Mouse (Mus musculus) R1 (cell line): Measurements from ENCODE around the gene Gm35315.

Experiments
- DNase-seq: peaks from one replicate; pipeline ENCODE4 v3.0.0-alpha.2; 2018; ENCODE audit warnings: low read depth, low spot score

Gm35315 gene

DNA sequence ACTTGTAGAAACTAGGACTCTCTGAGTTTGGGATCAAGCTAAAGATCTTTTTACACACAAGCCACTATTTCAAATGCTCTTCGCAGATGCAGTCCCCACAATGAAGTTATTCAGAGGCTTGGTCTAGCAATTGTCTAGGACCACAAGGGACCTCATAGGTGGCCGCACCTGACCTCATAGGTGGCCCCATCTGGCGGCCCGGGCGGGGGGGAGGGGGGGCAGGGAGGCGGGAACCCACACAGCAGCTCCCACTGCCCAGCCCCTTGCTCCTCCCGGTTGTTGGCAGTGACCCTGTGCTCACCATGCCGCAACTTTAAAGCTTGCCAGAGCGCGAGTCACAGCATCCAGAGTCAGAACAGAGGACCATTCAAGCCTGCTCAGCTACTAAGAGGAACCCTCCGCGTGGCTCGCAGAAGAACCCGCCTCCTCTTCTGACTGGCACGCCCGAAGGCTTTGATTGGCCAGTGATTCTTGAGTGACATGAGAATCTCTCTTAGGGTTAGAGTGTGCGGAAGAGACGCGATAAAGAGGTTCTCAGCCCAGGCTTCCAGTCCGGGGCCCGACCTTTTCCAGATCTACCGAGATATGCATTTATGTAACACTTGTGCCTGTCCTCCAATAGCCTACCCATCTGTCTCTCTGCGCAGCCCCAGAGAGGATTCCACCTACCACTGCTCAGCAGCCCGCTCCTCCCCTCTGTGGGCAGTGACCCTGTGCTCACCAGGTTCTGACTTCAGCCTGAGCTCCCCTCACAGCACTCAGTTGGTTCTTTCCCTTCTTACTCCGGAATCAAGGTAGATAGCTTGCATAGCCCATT, at the start of gene Gm35315:
Gene Gm35315 (minus strand): TSS at position 391 of the 817 bp plus-strand sequence.
- peak; percentile 96 for DNase-seq

DNA sequence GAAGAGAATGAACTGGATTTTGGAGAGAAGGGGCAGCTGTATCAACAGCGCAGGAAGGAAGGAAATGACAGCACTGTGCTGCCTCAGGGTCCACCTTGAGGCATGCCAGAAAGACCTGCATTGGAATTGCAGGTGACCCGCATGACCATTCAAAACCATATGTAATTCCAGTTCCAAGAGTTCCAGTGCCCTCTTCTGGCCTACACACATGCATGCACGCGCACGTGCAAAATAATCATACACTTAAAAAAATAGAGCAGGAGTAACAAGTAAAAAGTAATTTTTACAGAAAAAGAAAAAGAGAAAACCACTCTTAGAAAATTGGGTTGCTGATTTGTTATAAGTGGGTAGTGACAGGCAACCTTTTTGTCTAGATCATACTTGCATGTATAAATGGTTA, 48.8 kb upstream of the Gm35315 start:
- peak; percentile 40 for DNase-seq

- no peak for DNase-seq
These were observed 48.1 kb upstream of the Gm35315 start for GRCm38 (mm10) chr5:110142309-110142708.

DNA sequence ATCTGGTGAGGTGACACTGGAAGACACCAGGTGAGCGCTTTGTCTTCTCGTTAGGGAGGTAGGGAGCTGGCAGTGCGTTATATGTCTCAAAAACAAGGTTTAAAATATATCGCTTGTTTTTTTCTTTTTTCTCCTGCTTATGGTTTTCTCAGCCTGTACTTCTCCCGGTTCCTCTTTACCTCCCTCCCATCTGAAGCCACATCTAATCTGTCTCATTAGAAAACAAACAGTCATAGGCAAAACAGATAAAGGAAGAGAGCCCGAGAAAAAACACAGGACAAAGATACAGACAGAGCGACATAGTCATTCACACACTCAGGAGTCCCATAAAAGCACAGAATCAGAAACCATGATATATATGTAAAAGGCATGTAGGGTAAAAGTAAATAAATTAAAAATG, 46.2 kb upstream of the Gm35315 start:
- no peak for DNase-seq

DNA sequence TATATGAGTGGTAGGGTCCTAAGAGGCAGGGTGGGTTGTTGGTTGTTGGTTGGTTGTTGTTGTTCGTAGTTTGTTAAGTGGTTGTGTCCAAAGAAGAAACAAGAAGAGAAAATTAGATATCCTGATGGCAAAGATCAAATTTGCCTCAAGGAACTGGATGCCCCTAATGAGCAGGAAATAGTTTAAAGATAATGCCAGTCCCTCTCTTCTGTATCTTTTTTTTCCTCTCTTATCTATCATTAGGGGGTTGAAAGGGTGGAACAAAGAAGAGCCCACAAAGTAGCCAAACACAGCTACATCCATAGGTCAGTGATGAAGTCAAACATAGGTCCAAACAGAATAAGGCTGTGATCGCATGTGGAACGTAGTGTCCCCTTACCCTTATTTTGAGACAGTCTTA, 45.1 kb upstream of the Gm35315 start:
- no peak for DNase-seq

DNA sequence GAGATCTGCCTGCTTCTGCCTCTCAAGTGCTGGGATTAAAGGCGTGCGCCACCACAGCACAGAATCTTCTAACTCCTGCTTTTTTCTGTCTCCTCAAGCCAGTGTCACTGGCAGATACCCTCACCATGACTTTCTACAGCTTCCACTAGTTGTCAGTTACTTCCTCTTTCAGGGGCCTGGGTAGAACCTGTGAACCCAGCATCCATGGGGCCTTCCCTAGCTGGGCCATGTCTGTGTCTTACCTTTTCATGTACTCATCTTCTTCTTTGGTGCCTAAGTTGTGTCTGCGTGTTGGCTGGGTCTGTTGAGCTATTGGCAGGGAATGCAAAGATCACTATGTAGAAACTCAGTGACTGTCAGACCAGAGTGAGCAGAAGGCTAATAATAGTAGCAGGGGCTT, 43.6 kb upstream of the Gm35315 start:
- DNase-seq: no peak

DNA sequence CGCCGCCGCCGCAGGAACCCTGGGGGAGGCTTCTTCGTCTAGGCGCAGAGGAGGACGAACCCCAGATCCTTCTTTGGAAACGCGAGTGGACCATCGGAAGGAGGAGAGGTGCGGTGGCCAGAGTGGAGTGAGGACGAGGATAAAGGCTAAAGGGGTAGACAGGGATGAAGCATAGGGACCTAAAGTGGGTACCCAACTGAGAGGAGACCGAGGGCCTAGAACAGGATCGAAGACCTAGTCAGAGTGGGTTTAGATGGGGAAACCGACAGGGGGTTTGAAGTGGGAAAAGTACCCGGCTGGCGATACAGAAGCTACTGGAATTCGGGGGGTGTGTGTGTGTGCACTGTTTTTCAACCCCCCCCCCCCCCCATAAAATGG, 41.9 kb upstream of the Gm35315 start:
- no peak for DNase-seq

- DNase-seq: peak; percentile 98
These were observed 41.3 kb upstream of the Gm35315 start, which contains the start of gene Chfr for GRCm38 (mm10) chr5:110135293-110136086. Chfr (plus strand) TSS chr5:110135842.

DNA sequence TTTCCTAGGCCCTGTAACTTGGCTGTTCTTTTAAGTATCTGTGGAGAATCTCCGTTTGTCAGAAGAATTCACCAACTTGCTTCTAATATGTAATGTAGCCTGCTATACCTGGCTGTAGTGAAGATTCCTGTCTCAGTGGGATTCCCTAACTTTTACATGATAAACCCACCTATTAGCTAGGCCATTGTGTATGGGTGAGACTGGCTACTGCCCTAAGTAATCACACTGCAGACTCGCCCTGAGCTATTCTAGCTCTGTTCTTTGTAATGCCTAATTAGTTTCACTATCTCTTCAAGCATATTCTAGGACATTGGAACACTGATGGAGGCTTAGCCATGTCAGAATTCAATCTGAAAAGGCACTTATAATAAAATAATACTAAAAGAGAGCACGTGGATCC, 28.2 kb upstream of the Gm35315 start:
- peak; percentile 69 for DNase-seq

DNA sequence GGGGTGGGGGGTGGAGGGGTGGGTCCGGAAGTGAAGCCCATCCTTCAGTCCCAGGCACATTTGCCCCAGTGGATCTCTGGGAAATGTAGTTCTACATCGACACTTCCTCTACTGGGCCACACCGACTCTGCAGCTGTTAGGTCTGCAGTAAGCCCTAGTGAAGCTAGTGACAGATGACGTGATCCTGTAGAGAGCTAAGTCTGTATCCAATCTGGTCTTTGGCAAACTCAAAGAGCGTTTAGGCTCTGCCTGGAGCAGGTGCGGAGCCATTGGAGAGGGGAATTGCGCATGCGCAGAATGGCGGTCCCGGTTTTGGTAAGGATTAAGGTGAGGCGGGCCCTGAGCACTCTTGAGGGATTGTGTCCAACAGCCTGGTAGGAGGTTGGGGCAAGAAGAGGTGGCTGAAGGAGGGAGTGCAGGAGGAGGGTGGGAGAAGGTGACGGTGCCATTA, 15.8 kb upstream of the Gm35315 start, which contains the start of gene Zfp605:
Gene Zfp605 (plus strand): TSS at position 102 of the 451 bp plus-strand sequence.
- DNase-seq: peak; percentile 96

DNA sequence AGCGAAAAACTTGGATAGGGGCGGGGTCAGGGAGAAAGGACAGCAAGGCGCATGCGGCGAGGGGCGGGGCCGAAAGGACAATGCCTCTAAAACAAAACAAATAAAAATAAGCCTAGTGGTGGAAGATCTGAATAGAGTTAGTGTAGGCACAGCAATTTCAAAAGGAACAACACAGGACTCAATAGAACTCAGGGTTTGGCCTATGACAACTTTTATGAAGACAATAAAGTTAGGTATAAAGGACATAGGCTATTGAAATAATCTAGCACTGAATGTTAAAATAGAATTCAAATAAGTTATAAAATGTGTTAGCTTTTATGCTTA, 14.0 kb upstream of the Gm35315 start:
- no peak for DNase-seq

DNA sequence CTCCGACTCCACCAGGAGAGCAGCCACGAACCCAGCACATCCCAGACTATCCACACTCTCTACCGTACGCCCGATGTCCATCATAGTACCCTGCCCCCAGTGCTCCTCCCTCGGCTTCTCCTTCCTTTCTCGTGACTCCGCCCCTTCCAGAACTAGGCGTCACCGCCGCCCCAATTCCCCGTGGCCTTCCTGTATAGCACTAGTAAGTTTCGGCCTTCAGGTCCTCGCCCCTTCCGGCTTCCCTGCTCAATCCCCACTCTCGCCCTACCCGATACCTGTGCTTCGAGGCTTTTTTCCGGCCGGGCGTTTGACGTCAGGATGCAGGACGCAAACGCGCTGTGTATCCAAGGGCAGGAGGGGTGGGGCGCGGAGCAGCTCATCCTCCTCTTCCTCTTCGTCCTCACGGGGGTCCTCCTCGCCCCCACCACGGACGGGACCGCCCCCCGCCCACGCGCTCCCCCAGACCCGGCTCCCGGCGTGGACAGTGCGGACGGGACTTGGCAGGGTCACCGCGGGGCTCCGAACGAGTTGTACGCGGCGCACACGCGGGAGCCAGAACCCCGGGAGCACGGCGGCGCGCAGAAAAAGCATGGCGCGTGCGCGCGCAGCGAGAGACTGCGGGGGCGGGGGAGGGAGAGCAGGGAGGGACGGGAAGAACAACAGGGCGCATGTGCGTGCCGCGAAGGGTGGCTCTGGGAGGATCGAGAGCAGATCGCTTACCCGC, 13.5 kb upstream of the Gm35315 start, which contains the start of gene Gtpbp6:
Gene Gtpbp6 (minus strand): TSS at position 617 of the 724 bp plus-strand sequence.
- peak; percentile 99 for DNase-seq

DNA sequence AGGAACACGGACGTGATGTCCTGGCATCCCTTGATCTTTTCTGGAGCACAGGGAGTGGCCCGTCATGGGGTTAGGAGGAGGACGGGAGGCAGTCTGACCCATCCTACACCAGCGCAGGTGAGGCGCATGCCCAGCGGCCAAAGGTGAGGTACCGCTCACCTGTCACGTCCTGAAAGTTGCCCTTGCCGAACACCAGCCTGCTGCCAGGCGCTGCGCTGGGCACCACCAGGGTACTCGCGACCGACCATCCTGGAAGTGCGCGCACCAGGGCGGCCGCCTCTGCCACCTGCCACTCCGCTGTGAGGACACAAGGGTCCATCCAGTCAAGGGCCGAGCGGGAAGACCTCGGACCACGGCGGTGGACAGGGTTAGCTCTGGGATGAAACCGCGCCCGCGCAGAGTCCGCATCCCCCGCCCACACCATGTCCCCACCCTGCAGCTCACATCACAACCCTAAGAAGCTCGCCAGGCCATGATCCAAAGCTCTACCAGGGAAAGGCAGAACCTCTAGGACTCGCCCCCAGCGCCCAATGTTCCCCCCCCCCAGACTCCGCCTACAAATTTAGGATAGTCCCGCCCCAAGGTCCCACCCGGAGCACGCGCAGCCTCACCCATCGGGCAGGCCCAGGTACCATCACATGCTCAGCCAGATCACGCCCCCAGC, 12.8 kb upstream of the Gm35315 start:
- no peak for DNase-seq

DNA sequence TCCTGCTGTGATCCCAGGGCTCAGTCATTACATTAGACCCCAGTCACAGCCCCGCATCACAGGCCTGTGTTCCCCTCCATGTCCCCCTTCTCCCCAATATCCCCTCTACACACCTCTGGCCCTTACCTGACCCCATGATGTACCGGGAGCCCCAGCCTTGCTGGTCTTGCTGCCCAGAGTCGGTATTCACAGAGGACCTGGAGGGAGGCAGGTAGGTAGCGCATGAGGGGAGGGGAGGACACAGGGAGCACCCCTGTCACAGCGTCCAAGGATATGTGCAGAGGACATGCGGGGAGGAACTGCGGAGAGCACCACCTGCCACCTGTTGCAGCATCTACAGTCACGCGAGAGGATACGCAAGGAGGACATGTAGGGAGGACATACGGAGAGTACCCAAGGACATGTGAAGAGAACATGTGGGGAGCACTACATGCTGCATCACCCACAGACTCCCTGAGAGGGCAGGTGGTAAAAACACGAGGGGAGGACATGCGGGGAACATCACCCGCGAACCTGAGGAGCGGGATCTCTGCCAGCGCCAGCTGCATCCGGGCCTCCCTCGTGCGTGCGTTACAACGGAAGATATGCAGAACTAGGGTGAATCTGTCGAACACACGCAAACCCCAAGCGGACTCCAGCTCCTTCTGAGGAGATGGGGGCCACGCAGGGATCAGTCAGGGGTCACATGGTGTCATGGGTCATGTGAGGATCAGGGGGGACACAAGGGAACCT, 12.1 kb upstream of the Gm35315 start:
- DNase-seq: no peak

DNA sequence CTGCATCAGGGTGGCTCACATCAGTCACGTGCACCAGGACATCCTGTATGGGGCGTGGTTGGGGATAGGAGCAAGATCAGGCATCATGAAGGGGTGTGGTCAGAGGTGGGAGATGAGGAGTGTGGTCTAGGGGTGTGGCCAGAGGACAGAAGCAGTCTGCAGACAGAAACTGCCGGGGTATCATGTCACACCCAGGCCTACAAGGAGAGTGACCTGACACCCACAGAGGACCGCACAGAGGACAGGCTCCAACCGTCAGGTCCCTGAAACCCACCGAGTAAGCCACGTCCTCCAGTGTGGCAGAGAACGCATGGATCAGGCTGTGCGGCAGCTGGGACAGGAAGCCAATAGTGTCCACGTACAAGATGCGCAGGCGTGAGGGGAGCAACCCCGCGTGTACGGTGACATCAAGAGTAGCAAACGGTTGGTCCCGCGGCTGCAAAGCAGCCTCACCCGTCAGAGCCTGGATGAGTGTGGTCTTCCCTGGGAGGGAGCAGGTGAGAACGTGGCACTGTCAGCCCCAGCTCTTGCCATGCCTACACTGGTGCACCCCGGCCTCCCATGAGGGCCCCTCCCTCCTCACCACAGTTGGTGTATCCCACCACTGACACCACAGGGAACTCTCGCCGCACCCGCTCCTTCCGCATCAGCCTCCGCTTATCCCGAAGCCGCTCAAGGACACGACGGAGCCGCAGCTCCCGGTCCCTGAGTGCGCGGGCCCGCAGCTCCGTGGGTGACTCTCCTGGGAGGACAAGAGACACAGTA, 10.6 kb upstream of the Gm35315 start:
- DNase-seq: peak; percentile 88

- peak; percentile 59 for DNase-seq
These were observed 9.8 kb upstream of the Gm35315 start for GRCm38 (mm10) chr5:110103901-110104615.

DNA sequence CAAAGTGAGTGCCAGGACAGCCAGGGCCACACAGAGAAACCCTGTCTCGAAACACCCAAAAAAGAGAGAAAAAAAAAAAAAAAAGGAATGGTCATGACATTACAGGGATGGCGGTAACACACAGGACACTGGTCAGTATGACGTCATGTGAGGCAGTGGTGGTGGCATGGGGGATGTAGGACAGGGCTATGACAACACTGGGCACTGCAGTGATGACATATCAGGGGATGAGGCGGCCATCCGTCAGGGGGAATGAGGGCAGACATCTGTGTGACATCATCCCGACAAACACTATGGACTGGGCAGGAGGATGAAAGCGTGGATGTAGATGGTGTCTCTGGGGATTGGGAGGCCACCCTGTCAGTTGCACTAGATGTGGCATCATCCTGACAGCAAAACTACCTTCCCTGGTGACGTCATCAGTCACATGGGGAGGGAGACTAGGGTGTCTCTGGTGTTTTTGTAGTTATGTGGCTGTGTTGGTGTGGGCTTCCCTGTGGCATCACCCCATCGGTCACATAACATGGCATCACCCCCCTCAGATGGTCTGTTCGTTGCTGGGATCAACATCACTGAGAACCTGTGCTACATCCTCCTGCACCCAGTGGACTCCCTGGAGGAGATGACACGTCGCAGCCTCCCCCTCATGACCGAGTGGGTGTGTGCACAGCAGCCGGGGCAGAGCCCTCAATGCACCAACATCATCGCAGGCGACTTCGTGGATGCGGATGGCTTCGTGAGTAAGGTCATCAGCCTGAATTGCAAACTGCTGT, 8.8 kb upstream of the Gm35315 start:
- DNase-seq: peak; percentile 31

GRCm38 (mm10) chr5:110102429-110102828, 8.2 kb upstream of the Gm35315 start:
- DNase-seq: peak; percentile 14
